Mouse (Mus musculus): ENCODE measurements around the gene Zbtb42. TPM values are rescaled to one million over a fixed set of nuclear protein-coding genes. Genes with fewer than 3 reads are reported as not detected.

The Zbtb42 gene
- polyA plus RNA-seq, 1 experiment, result 27.7 TPM

DNA sequence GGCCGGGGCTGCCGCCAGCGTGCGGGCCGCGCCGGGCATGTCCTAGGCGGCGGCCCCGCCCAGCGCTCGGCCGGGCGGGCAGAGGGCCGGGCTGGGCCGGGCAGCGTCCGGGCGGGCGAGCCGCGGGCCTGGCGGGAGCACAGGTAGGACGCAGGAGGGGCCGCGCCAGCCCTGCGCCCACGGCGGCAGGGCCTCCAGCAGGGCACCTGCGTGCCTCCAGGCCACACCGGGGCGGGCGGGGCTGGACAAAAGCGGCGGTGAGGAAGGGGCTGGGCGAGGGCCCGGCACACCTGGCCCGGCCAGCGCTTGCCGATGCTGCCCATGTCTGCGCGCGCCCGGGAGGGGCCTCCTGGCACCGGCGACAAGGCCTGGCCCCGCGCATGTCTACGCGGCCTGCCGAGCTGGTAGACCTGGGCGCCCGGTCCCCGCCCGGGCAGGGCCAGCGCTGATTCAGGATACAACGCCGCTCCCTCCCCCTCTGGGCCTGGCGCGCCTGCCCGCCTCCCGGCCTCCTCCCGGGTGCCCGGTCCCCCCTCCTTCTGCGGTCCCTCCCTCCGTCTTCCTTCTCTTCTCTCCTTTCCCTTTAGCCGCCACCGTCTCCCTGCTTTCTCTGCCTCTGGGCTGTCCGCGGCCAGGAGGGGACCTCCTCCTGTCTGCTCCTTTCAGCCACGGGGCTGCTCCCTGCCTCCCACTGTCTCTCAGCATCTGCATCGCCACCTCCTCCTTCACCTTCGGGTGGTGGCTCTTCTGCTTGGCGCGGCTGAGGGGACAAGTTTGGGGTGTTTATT, 43.8 kb downstream of the Zbtb42 start:
- whole genome bisulfite sequencing, result under 1% methylated on average over 74 of the region's 75 CpGs
- Histone ChIP-seq H3K36me3 (ENCODE audit: control insufficient read depth, insufficient read depth, low read length) (peaks cover 21% of the 10 kb centered on the region), H3K27ac (ENCODE audit: insufficient read depth, low read depth, low read length) (peak overlapping the region; percentile 70), H3K4me1 (ENCODE audit: control insufficient read depth, insufficient read depth, insufficient read length, low read length) (peaks cover 15% of the 10 kb centered on the region), H3K4me3 (ENCODE audit: low read depth, low read length) (peak overlapping the region; percentile 99), H3K27me3 (ENCODE audit: control insufficient read depth, insufficient read depth, low read length) (no peaks in the 10 kb centered on the region)
- TF ChIP-seq CTCF (IDR thresholded peaks at IDR 0.05; ENCODE audit: extremely low read depth, insufficient read length, insufficient replicate concordance, low read depth, low read length) (no peak), POLR2A (IDR thresholded peaks at IDR 0.05; ENCODE audit: low read depth, low read length) (no peak)

- H3K4me1 ChIP-seq (ENCODE audit: control insufficient read depth, insufficient read depth, insufficient read length, low read length), result peaks cover 15% of the 10 kb centered on the region
- 11% methylated on average over 5 of the region's 5 CpGs for WGBS
- no peaks in the 10 kb centered on the region for H3K27me3 ChIP-seq (ENCODE audit: control insufficient read depth, insufficient read depth, low read length)
- no peak for TF ChIP-seq CTCF (IDR thresholded peaks at IDR 0.05; ENCODE audit: extremely low read depth, insufficient read length, insufficient replicate concordance, low read depth, low read length)
- H3K36me3 ChIP-seq (ENCODE audit: control insufficient read depth, insufficient read depth, low read length), result peaks cover 16% of the 10 kb centered on the region
- H3K4me3 ChIP-seq (ENCODE audit: low read depth, low read length), result peak overlapping the region; percentile 99
- H3K27ac ChIP-seq (ENCODE audit: insufficient read depth, low read depth, low read length), result peak overlapping the region; percentile 70
These were observed 44.4 kb downstream of the Zbtb42 start for GRCm38 (mm10) chr12:112723028-112723330.

- TF ChIP-seq POLR2A (IDR thresholded peaks at IDR 0.05; ENCODE audit: low read depth, low read length) (no peak), CTCF (IDR thresholded peaks at IDR 0.05; ENCODE audit: extremely low read depth, insufficient read length, insufficient replicate concordance, low read depth, low read length) (no peak)
- Histone ChIP-seq H3K36me3 (ENCODE audit: control insufficient read depth, insufficient read depth, low read length) (peaks cover 14% of the 10 kb centered on the region), H3K4me1 (ENCODE audit: control insufficient read depth, insufficient read depth, insufficient read length, low read length) (peaks cover 15% of the 10 kb centered on the region), H3K27me3 (ENCODE audit: control insufficient read depth, insufficient read depth, low read length) (no peaks in the 10 kb centered on the region), H3K4me3 (ENCODE audit: low read depth, low read length) (peak overlapping the region; percentile 99), H3K27ac (ENCODE audit: insufficient read depth, low read depth, low read length) (no peak overlapping the region)
- 66% methylated on average over 6 of the region's 6 CpGs for WGBS
These were observed 44.8 kb downstream of the Zbtb42 start for GRCm38 (mm10) chr12:112723445-112723844.

GRCm38 (mm10) chr12:112724077-112724805, 45.6 kb downstream of the Zbtb42 start:
- Histone ChIP-seq H3K27ac (ENCODE audit: insufficient read depth, low read depth, low read length) (no peak overlapping the region), H3K4me3 (ENCODE audit: low read depth, low read length) (no peak overlapping the region), H3K36me3 (ENCODE audit: control insufficient read depth, insufficient read depth, low read length) (peaks cover 11% of the 10 kb centered on the region), H3K27me3 (ENCODE audit: control insufficient read depth, insufficient read depth, low read length) (no peaks in the 10 kb centered on the region), H3K4me1 (ENCODE audit: control insufficient read depth, insufficient read depth, insufficient read length, low read length) (peaks cover 15% of the 10 kb centered on the region)
- no peak for TF ChIP-seq POLR2A (IDR thresholded peaks at IDR 0.05; ENCODE audit: low read depth, low read length)
- TF ChIP-seq CTCF (IDR thresholded peaks at IDR 0.05; ENCODE audit: extremely low read depth, insufficient read length, insufficient replicate concordance, low read depth, low read length), result peak; percentile 98; the same call in 1 of the 2 replicates
- 65% methylated on average over 11 of the region's 11 CpGs for WGBS

- peaks cover 9% of the 10 kb centered on the region for H3K4me1 ChIP-seq (ENCODE audit: control insufficient read depth, insufficient read depth, insufficient read length, low read length)
- WGBS, result 59% methylated on average over 8 of the region's 8 CpGs
- H3K36me3 ChIP-seq (ENCODE audit: control insufficient read depth, insufficient read depth, low read length), result peaks cover 31% of the 10 kb centered on the region
- TF ChIP-seq CTCF (IDR thresholded peaks at IDR 0.05; ENCODE audit: extremely low read depth, insufficient read length, insufficient replicate concordance, low read depth, low read length) (no peak), POLR2A (IDR thresholded peaks at IDR 0.05; ENCODE audit: low read depth, low read length) (no peak)
- H3K27ac ChIP-seq (ENCODE audit: insufficient read depth, low read depth, low read length), result no peak overlapping the region
- H3K4me3 ChIP-seq (ENCODE audit: low read depth, low read length), result no peak overlapping the region
- H3K27me3 ChIP-seq (ENCODE audit: control insufficient read depth, insufficient read depth, low read length), result no peaks in the 10 kb centered on the region
These were observed 49.2 kb downstream of the Zbtb42 start for GRCm38 (mm10) chr12:112727801-112728200.

GRCm38 (mm10) chr12:112730808-112731207, 52.2 kb downstream of the Zbtb42 start:
- Histone ChIP-seq H3K27me3 (ENCODE audit: control insufficient read depth, insufficient read depth, low read length) (no peaks in the 10 kb centered on the region), H3K4me3 (ENCODE audit: low read depth, low read length) (no peak overlapping the region), H3K4me1 (ENCODE audit: control insufficient read depth, insufficient read depth, insufficient read length, low read length) (no peaks in the 10 kb centered on the region), H3K27ac (ENCODE audit: insufficient read depth, low read depth, low read length) (no peak overlapping the region), H3K36me3 (ENCODE audit: control insufficient read depth, insufficient read depth, low read length) (peaks cover 50% of the 10 kb centered on the region)
- 79% methylated on average over 14 of the region's 14 CpGs for WGBS
- TF ChIP-seq POLR2A (IDR thresholded peaks at IDR 0.05; ENCODE audit: low read depth, low read length), result no peak

Other genes with a start within 250 kb of the Zbtb42 start
- 0.06 and 0.75 TPM in 2 replicates for gene A530016L24Rik, start 189.4 kb upstream of the Zbtb42 start, polyA plus RNA-seq (2012; rRNA removed)
- 0.53 and 0.91 TPM in 2 replicates for gene Tmem179, start 162.1 kb upstream of the Zbtb42 start, polyA plus RNA-seq (2012; rRNA removed)
- gene Inf2, start 90.0 kb upstream of the Zbtb42 start, polyA plus RNA-seq (2012; rRNA removed), result 6.6 and 11.0 TPM in 2 replicates
- 4.3 and 5.6 TPM in 2 replicates for gene Adssl1, start 58.8 kb upstream of the Zbtb42 start, polyA plus RNA-seq (2012; rRNA removed)
- 16.1 and 31.3 TPM in 2 replicates for gene Siva1, start 34.1 kb upstream of the Zbtb42 start, polyA plus RNA-seq (2012; rRNA removed)
- gene Akt1, start 3.9 kb upstream of the Zbtb42 start, polyA plus RNA-seq (2012; rRNA removed), result 79.0 and 88.7 TPM in 2 replicates
- 59.3 and 99.3 TPM in 2 replicates for gene Cep170b, start 41.6 kb downstream of the Zbtb42 start, polyA plus RNA-seq (2012; rRNA removed)
- gene Pld4, start 81.8 kb downstream of the Zbtb42 start, polyA plus RNA-seq (2012; rRNA removed), result 21.8 and 28.2 TPM in 2 replicates
- gene Ahnak2, start 123.8 kb downstream of the Zbtb42 start, polyA plus RNA-seq (2012; rRNA removed), result 1.4 and 2.1 TPM in 2 replicates
- 1.2 and 1.6 TPM in 2 replicates for gene Clba1, start 130.1 kb downstream of the Zbtb42 start, polyA plus RNA-seq (2012; rRNA removed)
- 8.0 and 15.8 TPM in 2 replicates for gene Cdca4, start 150.6 kb downstream of the Zbtb42 start, polyA plus RNA-seq (2012; rRNA removed)
- 5.4 and 8.2 TPM in 2 replicates for gene Gpr132, start 189.4 kb downstream of the Zbtb42 start, polyA plus RNA-seq (2012; rRNA removed)

Measured in small intestine, adult 2 months (tissue).